Mouse (Mus musculus) stomach, embryonic 16.5 days (tissue): Measurements from ENCODE around the gene Cgref1. TPM values are rescaled to one million over a fixed set of nuclear protein-coding genes. Genes with fewer than 3 reads are reported as not detected.
A peak's percentile ranks its signal among the peaks of the same experiment; 100 is the strongest.

Experiments
- ATAC-seq: fragments of 200-750 bp; cut with Nextera tagmentation; 2 replicates; pipeline ENCODE4 v1.8.0; 2017; ENCODE audit warnings: moderate number of reproducible peaks, moderate TSS enrichment; ENCODE audit not compliant: insufficient read depth, low FRiP score
- H3K27ac ChIP-seq: fragments of 300-500 bp; sonication (generic); 2 replicates; pipeline ENCODE4 v1.5.1; 2014; ENCODE audit warnings: low read length
- H3K27me3 ChIP-seq: fragments of 300-500 bp; sonication (generic); 2 replicates; pipeline ENCODE4 v1.6.1; 2014; ENCODE audit warnings: low read length, control low read depth, mixed read lengths; ENCODE audit not compliant: control insufficient read depth, insufficient read depth
- H3K36me3 ChIP-seq: fragments of 300-500 bp; sonication (generic); 2 replicates; pipeline ENCODE4 v1.6.1; 2014; ENCODE audit warnings: low read length; ENCODE audit not compliant: control insufficient read depth, insufficient read depth
- H3K4me1 ChIP-seq: fragments of 300-500 bp; sonication (generic); 2 replicates; pipeline ENCODE4 v1.6.1; 2014; ENCODE audit warnings: low read length, control low read depth, mixed read lengths; ENCODE audit not compliant: control insufficient read depth, insufficient read depth
- H3K4me2 ChIP-seq: fragments of 300-500 bp; sonication (generic); 2 replicates; pipeline ENCODE4 v1.6.1; 2014; ENCODE audit warnings: low read depth, low read length, mixed read lengths
- H3K4me3 ChIP-seq: fragments of 300-500 bp; sonication (generic); replicated peaks from 2 replicates; pipeline ENCODE4 v1.5.1; 2014; ENCODE audit warnings: mild to moderate bottlenecking, low read length
- H3K9ac ChIP-seq: fragments of 300-500 bp; sonication (generic); 2 replicates; pipeline ENCODE4 v1.6.1; 2014; ENCODE audit warnings: low read length
- H3K9me3 ChIP-seq: fragments of 300-500 bp; sonication (generic); replicated peaks from 2 replicates; pipeline ENCODE4 v1.6.1; 2016; ENCODE audit warnings: low read length, control low read depth; ENCODE audit not compliant: control insufficient read depth
- WGBS: fragments of 180-500 bp; shearing (Covaris S2); extraction: QIAGEN DNeasy Blood & Tissue Kit; methylation state at CpG from one replicate; pipeline ENCODE4 v1.1.7; 2014; 5-methylcytosine and 5-hydroxymethylcytosine counted together
- polyA plus RNA-seq: library from polyadenylated mRNA; unstranded; fragments of >200 nt; fragmentation: Nextera tagmentation; extraction: Ambion mirVana; gene quantifications from 2 replicates; pipeline ENCODE4 v1.2.1, GENCODE M21; 2015

Cgref1 gene
- polyA plus RNA-seq, 1 experiment from 2014 or later, result 14.3 TPM

DNA sequence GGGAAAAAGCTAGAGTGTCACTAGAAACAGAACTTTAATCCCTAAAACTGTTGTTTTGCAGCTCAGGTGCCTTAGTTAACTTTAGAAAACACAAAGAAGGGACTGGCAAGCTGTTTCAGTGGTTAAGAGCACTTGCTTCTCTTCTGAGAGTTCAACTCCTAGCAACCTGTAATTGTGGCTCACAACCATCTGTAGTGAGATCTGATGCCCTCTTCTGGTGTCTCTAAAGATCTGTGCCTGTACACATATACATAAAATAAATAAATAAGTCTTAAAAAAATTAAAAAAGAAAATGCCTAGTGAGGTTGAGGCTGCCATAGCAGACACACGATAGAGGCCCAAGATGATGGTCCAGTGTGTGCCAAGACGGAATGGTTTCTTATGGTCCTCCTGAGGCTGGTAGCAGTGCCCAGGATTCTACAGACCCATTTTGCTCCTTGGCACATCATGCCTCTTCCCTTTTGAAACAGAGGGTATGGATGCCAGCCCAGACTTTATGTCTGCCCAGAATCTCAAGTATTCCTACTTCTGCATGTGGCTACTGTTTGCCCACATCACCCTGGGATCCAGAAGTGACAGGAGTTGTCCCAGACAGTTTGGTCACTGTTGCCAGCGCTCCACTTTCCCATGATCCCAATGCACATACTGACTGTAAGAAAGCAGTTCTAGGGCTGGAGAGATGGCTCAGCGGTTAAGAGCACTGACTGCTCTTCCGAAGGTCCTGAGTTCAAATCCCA lies 10.5 kb downstream of the Cgref1 start:
- Histone ChIP-seq H3K27ac (no peak overlapping the region), H3K27me3 (no peaks in the 10 kb centered on the region), H3K36me3 (no peaks in the 10 kb centered on the region), H3K9ac (no peak overlapping the region), H3K4me1 (no peaks in the 10 kb centered on the region), H3K4me3 (no peak overlapping the region), H3K4me2 (no peak overlapping the region), H3K9me3 (no peaks in the 10 kb centered on the region)
- WGBS, result 90% methylated on average over 5 of the region's 5 CpGs
- ATAC-seq, result no peak

DNA sequence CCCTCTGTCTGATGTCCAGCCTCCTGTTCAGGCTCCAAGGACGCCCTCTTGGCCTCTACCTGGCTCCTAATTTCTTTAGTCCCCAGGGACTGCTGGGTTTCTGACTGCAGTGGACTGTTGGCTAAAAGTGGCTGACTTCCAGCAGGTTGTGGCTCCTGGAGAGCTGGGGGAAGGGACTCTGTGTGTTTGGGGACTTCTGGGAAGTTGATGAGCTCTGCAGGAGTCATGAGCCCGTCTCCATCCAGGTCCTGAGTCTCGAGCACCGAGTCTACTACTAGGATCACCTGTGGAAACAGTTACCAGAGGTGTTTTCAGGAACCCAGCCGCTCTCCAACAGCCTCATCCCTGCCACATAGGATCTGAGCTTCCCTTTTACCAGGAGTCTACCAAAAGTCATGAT lies 11.7 kb downstream of the Cgref1 start:
- WGBS, result 60% methylated on average over 5 of the region's 5 CpGs
- H3K4me3 ChIP-seq, result no peak overlapping the region
- no peaks in the 10 kb centered on the region for H3K9me3 ChIP-seq
- no peak overlapping the region for H3K4me2 ChIP-seq
- ATAC-seq, result no peak
- no peak overlapping the region for H3K27ac ChIP-seq
- H3K9ac ChIP-seq, result no peak overlapping the region
- no peaks in the 10 kb centered on the region for H3K36me3 ChIP-seq
- no peaks in the 10 kb centered on the region for H3K4me1 ChIP-seq
- H3K27me3 ChIP-seq, result no peaks in the 10 kb centered on the region

DNA sequence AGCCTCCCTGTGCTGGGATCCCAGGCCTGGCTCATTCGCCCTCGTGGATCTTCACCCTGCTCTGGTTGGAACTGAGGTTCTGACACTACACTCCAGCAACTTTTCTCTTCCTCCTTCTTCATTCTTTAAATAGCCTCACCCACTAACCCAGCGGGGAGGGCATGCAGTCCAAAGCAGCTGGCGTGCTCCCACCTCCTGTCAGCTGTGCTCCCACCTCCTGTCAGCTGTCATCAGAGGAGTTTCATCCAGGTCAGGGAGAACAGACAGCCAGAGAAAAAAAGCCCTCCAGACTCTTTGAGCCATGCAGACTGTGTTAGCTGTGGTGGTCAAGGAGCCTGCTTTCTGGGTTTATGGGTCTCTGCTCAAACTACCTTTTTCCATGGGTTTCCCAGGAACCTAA lies 14.0 kb downstream of the Cgref1 start:
- Histone ChIP-seq H3K27ac (no peak overlapping the region), H3K9ac (no peak overlapping the region), H3K4me3 (no peak overlapping the region), H3K4me2 (no peak overlapping the region), H3K9me3 (no peaks in the 10 kb centered on the region), H3K27me3 (no peaks in the 10 kb centered on the region), H3K36me3 (no peaks in the 10 kb centered on the region), H3K4me1 (no peaks in the 10 kb centered on the region)
- 88% methylated on average over 4 of the region's 4 CpGs for WGBS
- ATAC-seq, result no peak

DNA sequence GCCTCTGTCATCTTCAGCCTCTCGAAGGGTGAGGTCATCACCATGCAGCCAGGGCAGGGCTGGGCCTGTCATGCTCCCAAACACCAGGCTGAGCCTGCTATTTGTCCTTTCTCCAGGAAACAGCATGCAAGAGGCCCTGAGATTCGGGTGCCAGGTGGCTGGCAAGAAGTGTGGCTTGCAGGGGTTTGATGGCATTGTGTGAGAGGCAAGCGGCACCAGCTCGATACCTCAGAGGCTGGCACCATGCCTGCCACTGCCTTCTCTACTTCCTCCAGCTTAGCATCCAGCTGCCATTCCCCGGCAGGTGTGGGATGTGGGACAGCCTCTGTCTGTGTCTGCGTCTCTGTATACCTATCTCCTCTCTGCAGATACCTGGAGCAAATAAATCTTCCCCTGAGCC lies 14.5 kb downstream of the Cgref1 start:
- no peak for ATAC-seq
- 81% methylated on average over 6 of the region's 6 CpGs for WGBS

DNA sequence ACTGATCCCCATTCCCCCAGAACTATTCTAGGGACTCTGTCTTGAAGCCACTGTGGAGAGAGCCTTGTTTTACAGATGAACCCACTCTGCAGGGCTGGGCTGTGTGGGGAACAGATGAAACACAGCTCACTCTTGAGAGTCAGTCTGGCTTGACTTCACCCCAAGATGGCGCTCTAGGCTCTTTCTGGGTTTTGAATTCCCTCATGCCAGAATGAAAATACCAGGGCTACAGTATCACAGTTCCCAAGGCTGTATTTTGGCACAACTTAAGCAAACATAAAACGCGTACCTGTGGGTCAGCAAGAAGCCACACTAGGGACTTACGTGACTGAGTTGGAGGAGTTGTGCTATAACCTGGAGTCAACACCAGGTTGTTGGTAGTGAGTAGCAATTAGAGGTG lies 15.3 kb downstream of the Cgref1 start:
- H3K4me3 ChIP-seq, result no peak overlapping the region
- 25% methylated on average over 4 of the region's 4 CpGs for WGBS
- H3K4me2 ChIP-seq, result no peak overlapping the region
- H3K4me1 ChIP-seq, result no peaks in the 10 kb centered on the region
- no peak overlapping the region for H3K9ac ChIP-seq
- no peaks in the 10 kb centered on the region for H3K9me3 ChIP-seq
- H3K27me3 ChIP-seq, result no peaks in the 10 kb centered on the region
- peak; percentile 43; the same call in 1 of the 2 replicates for ATAC-seq
- H3K27ac ChIP-seq, result no peak overlapping the region
- H3K36me3 ChIP-seq, result no peaks in the 10 kb centered on the region

More for the DNA sequence above, 14.5 kb downstream of the Cgref1 start:
- H3K27ac ChIP-seq, result no peak overlapping the region
- no peaks in the 10 kb centered on the region for H3K9me3 ChIP-seq
- no peaks in the 10 kb centered on the region for H3K27me3 ChIP-seq
- H3K4me3 ChIP-seq, result no peak overlapping the region
- no peaks in the 10 kb centered on the region for H3K36me3 ChIP-seq
- no peaks in the 10 kb centered on the region for H3K4me1 ChIP-seq
- no peak overlapping the region for H3K9ac ChIP-seq
- H3K4me2 ChIP-seq, result no peak overlapping the region

DNA sequence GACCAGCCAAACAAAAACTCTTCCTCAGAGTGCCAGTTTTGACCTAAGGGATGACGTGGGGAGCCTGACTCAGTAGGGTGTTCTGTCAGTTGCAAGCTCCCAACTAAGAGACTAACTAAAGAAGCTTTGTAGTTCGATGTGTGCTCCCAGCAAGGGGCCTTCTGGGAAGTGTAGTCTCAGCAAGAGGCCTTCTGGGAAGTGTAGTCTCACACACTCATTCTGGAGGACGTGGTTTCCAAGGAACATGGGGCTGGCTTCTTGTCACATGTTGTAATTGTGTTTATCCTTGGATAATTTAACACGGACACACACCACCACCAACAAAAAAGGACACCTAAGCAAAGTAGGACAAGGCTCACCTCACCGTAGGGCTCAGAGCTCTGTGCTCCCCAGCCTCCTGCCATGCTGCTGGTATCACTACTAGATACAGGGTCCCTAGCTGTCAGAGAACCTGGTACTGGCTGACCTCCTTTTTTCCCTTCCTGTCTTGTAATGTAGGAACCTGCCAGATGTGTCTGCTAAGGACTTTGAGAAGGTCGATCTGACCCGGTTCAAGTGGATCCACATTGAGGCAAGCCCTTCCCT lies 17.4 kb downstream of the Cgref1 start:
- Histone ChIP-seq H3K27me3 (no peaks in the 10 kb centered on the region), H3K4me2 (no peak overlapping the region), H3K9me3 (no peaks in the 10 kb centered on the region), H3K4me1 (0 out of 2 replicates have a peak, but pooled peaks cover under 1% of the 10 kb centered on the region), H3K27ac (no peak overlapping the region), H3K9ac (no peak overlapping the region), H3K36me3 (no peaks in the 10 kb centered on the region), H3K4me3 (no peak overlapping the region)
- ATAC-seq, result no peak
- WGBS, result 43% methylated on average over 7 of the region's 7 CpGs

DNA sequence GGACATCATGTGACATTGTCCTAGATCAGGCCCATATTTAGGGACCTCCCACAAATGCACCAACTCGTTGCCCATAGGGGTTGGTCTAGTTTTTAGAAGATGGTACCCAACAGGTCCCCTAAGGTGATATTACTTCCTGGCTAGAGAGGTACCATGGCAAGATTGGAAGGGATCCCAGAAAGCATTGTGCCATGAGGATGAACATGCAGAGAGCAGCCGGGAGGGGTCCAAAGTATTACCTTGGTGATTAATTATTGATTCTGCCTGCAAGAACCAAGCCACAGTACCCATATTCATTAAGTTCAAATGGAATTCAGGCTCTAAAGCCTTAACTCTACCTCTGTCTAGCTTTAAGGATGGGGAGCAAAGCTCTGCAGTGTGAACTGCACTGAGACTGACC lies 19.3 kb downstream of the Cgref1 start:
- Histone ChIP-seq H3K36me3 (no peaks in the 10 kb centered on the region), H3K4me1 (peaks cover 16% of the 10 kb centered on the region), H3K4me3 (no peak overlapping the region), H3K4me2 (no peak overlapping the region), H3K9me3 (no peaks in the 10 kb centered on the region), H3K9ac (no peak overlapping the region), H3K27me3 (no peaks in the 10 kb centered on the region), H3K27ac (no peak overlapping the region)
- ATAC-seq, result no peak
- 92% methylated on average over 2 of the region's 2 CpGs for WGBS

DNA sequence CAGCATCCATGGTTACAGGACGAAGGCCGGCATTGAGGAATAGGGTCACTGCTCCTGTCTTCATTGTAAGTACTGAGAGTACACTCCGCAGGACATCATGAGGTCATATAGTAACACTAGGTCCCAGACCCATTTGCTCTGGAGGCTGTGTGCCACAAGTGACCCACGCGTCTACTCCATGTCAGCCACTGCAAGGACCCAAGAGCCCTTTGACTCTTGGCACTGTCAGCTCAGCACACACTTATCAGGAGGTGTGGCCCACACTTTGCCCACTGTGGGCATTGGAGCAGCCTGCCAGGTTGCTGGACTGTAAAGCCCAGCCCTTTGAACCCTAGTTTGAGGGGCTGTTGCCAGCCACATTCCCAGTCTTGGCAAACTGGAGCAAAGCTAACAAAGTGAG lies 20.2 kb downstream of the Cgref1 start:
- H3K4me1 ChIP-seq, result peaks cover 24% of the 10 kb centered on the region
- no peaks in the 10 kb centered on the region for H3K27me3 ChIP-seq
- no peak overlapping the region for H3K27ac ChIP-seq
- ATAC-seq, result no peak
- no peak overlapping the region for H3K4me3 ChIP-seq
- H3K9ac ChIP-seq, result no peak overlapping the region
- WGBS, result 94% methylated on average over 5 of the region's 5 CpGs
- no peaks in the 10 kb centered on the region for H3K9me3 ChIP-seq
- H3K36me3 ChIP-seq, result no peaks in the 10 kb centered on the region
- H3K4me2 ChIP-seq, result no peak overlapping the region

DNA sequence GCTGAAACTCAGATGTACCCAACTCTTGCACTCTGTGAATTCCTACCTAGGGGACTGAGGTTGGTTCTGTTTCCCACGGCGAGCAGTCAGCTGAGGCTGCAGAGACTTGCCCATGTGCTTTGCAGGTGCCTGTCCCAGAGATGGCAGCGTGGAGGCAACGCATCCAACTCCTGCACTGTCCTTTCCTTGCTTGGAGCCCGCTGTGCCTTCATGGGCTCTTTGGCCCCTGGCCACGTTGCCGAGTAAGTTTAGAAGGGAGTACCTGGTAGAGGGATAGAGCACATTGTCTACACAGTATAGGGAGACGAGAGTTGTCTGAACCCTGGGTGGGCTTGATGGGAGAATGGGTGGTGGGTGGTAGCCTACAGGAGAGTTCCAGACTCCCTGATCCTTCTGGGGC lies 20.8 kb downstream of the Cgref1 start:
- H3K36me3 ChIP-seq, result no peaks in the 10 kb centered on the region
- no peak overlapping the region for H3K4me2 ChIP-seq
- H3K4me3 ChIP-seq, result no peak overlapping the region
- H3K4me1 ChIP-seq, result peaks cover 24% of the 10 kb centered on the region
- H3K9ac ChIP-seq, result no peak overlapping the region
- no peaks in the 10 kb centered on the region for H3K27me3 ChIP-seq
- 74% methylated on average over 8 of the region's 8 CpGs for WGBS
- ATAC-seq, result no peak
- no peak overlapping the region for H3K27ac ChIP-seq
- no peaks in the 10 kb centered on the region for H3K9me3 ChIP-seq
